Mouse (Mus musculus) embryonic fibroblast, embryonic 13.5 days (primary cell): ENCODE measurements around the gene Akap1.

Experiments used
- CTCF ChIP-seq: IDR thresholded peaks from 2 replicates; pipeline ENCODE4 v1.5.1; 2011; ENCODE audit warnings: mild to moderate bottlenecking, control low read depth, low read length, moderate library complexity, borderline replicate concordance; ENCODE audit not compliant: insufficient read depth
- POLR2A ChIP-seq: IDR thresholded peaks from 2 replicates; pipeline ENCODE4 v1.6.1; 2011; ENCODE audit warnings: low read depth, mild to moderate bottlenecking, control low read depth, low read length, moderate library complexity

DNA sequence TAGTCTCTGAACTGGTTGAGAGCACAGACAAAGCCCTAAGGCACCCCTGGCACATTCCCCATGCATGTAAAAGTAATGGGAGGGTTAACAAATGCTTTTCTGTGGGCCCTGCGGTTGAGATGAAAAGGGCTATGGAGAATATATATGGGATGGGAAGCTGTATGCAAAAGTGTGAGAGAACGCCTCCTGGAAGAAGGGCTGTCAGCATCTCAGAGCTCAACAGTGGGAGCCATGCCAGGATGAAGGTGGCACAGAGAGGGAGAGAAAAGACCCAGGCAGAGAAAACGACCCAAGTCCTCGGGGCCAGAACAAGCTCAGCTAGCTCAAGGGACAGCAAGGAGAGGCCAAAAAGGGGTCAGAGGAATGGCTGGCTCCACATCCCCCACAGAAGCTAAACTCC is 8.6 kb downstream of the Akap1 start:
- TF ChIP-seq CTCF (no peak), POLR2A (no peak)
